Comparison of ENCODE assay signal across 8 mouse cellular contexts in genomic region chr7:68129077-68129511, GRCm38 (mm10).
DNase-seq lines count a peak whose midpoint lies in the region; ATAC-seq and TF ChIP-seq lines count a peak whose summit lies in the region.

No protein-coding gene starts in this region.

- peak overlapping the region; percentile 91 for H3K4me2 ChIP-seq in hindbrain, postnatal 0 days (ENCODE audit: low read depth, low read length)

- H3K4me3 ChIP-seq in hindbrain, postnatal 0 days (ENCODE audit: low read length), result peak overlapping the region; percentile 59
- peak overlapping the region; percentile 46 for H3K4me3 ChIP-seq in left cerebral cortex, adult 2 months

- WGBS in hindbrain, postnatal 0 days, result under 1% methylated on average over 19 of the region's 19 CpGs

- H3K36me3 ChIP-seq in hindbrain, postnatal 0 days (ENCODE audit: insufficient read depth, low read length), result no peaks in the 10 kb centered on the region

- no peak for TF ChIP-seq CTCF in hindbrain, postnatal 0 days (IDR thresholded peaks at IDR 0.05; ENCODE audit: low read depth)
- no peak for TF ChIP-seq CTCF in left cerebral cortex, adult 2 months (IDR thresholded peaks at IDR 0.05)

- peak; percentile 85 for DNase-seq in T-cell, adult 2 months (ENCODE audit: low spot score)
- peak; percentile 99 to 100 for DNase-seq in cerebellum, postnatal 36 days
- peak; percentile 99 for DNase-seq in gastrocnemius, adult 18-20 months (ENCODE audit: low spot score)
- DNase-seq in hindbrain, postnatal 0 days (ENCODE audit: low spot score), result peak; percentile 100
- peak; percentile 98 to 99 for DNase-seq in left cerebral cortex, adult 2 months (ENCODE audit: extremely low spot score in 1 of 2, low spot score in 2 of 2)
- DNase-seq in right cerebral cortex, adult 2 months (ENCODE audit: low spot score in 2 of 2), result peak; percentile 99 to 100
- peak; percentile 99 for DNase-seq in urinary bladder, postnatal 14 days (ENCODE audit: low spot score)

- peaks cover 32% of the 10 kb centered on the region for H3K4me1 ChIP-seq in hindbrain, postnatal 0 days (ENCODE audit: insufficient read depth, low read length)

- no peaks in the 10 kb centered on the region for H3K9me3 ChIP-seq in hindbrain, postnatal 0 days (ENCODE audit: low read length)

- H3K9ac ChIP-seq in hindbrain, postnatal 0 days (replicated peaks; ENCODE audit: low read length), result peak overlapping the region; percentile 63

- no peaks in the 10 kb centered on the region for H3K27me3 ChIP-seq in hindbrain, postnatal 0 days (ENCODE audit: insufficient read depth, low read length)

- peak overlapping the region; percentile 91 for H3K27ac ChIP-seq in hindbrain, postnatal 0 days
- H3K27ac ChIP-seq in left cerebral cortex, adult 2 months, result peak overlapping the region; percentile 95

- intact Hi-C loops in left cerebral cortex, adult 2 months (cut with DNase I), result loop anchor here (2.0 kb wide), 1 partner anchor 326 kb away; no protein-coding TSS in a partner anchor

- ATAC-seq in hindbrain, postnatal 0 days, result peak; percentile 96
- ATAC-seq in megakaryocyte, adult 5-6 weeks (ENCODE audit: poor library complexity, severe bottlenecking), result peak; percentile 63

Comparison
In these comparisons a context has a peak if more than half of its experiments do, and no peak if none do; other contexts are left out.
1. Peak in every context shown above with its lines: DNase-seq, ATAC-seq, H3K4me3 ChIP-seq and H3K27ac ChIP-seq.